Mouse (Mus musculus): ENCODE measurements around the gene Gng2. TPM values are rescaled to one million over a fixed set of nuclear protein-coding genes. Genes with fewer than 3 reads are reported as not detected.

Gene Gng2
- polyA plus RNA-seq (2014; fragmentation: Nextera tagmentation; extraction: Ambion mirVana), result 89.0 and 95.7 TPM in 2 replicates

DNA sequence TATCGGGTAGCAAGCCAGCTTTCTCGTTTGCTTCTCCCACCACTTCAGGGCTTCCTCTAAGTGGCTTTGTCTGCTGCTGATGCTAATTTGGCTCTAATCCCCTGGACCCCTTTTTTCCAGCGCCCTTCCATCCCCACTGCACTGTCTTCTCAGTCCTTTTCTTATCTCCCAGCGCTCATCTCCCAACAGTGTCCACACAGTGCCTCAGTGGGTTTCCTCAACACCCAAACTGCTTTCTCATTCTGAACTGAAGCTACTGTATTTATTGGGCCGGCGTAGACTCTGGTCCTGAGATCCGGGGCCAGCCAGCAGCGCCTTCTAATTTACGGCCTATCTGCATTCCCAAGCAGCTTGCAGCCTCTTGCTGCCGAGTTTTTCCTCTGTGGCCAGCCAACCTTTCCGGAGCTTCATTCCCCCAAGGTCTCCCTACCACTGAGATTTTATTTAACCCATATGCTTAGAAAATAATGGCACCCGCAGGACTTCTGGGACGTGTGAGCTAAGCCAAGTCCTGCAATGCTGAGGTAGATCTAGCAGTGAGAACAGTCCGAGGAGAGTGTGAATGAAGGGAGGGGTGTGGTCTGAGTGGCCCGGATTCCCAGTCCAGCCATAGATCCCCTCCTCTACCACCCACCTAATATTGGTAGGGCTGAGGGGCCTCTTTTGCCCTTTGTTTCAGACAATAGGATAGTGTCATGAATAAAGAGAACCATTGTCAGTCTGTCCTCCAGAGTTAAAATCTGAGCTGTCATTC, at the start of gene Gng2:
Gng2 (minus strand) TSS at position 357 of the 754 bp plus-strand sequence.
- no peaks in the 10 kb centered on the region for H3K36me3 ChIP-seq (ENCODE audit: insufficient read depth)
- WGBS, result 11% methylated on average over 15 of the region's 15 CpGs
- peak within 1 kb of the TSS; percentile 52 for H3K4me3 ChIP-seq (ENCODE audit: low read depth, low read length)
- DNase-seq (no peak), ATAC-seq (ENCODE audit: insufficient read depth) (peak; percentile 48)
- H3K4me1 ChIP-seq (ENCODE audit: insufficient read depth), result peaks cover 15% of the 10 kb centered on the region
- no peaks in the 10 kb centered on the region for H3K27me3 ChIP-seq (ENCODE audit: insufficient read depth, low read length)
- H3K4me2 ChIP-seq, result peak within 1 kb of the TSS; percentile 82
- H3K9me3 ChIP-seq (ENCODE audit: low read depth, low read length), result no peaks in the 10 kb centered on the region
- H3K27ac ChIP-seq (ENCODE audit: low read depth), result peak within 1 kb of the TSS; percentile 94
- H3K9ac ChIP-seq, result peak within 1 kb of the TSS; percentile 76
- no peak for TF ChIP-seq CTCF (IDR thresholded peaks at IDR 0.05; ENCODE audit: low read depth)

DNA sequence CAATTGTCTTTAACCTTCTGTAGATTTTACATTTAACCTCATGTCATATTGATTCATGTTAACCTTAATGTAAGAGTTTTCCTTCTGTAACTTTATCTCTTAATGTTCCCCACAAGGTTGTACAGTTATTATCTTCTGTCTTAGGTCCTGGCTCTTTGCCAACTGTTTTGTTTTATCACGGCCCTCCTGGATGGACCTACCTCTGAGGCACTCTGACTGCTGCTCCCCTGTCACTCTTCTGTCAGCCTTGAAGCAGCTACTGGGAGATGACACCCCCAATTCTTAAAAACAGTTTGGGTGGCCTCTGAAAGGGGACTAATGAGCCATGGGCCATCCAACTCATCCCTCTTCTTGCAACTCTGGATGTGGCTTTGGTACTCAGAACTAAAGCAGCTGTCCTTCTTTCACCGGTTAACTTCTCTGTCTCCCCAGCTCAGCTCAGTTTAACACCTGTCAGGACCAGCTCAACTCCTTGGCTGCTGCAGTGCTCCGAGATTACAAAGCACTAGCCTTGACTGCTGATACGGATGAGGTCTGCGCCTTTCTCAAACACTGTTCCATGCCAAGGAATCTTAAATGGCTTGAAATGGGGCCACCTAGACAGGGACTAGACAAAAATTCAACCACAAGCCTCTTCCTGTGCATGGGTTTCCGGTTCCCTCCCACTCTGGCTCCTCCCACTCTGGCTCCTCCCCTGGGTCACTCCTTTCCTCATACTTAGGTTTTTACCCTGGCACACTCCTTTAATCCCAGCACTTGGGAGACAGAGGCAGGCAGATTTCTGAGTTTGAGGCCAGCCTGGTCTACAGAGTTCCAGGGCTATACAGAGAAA, 47.7 kb upstream of the Gng2 start:
- Histone ChIP-seq H3K9ac (no peak overlapping the region), H3K4me1 (ENCODE audit: insufficient read depth) (no peaks in the 10 kb centered on the region), H3K9me3 (ENCODE audit: low read depth, low read length) (no peaks in the 10 kb centered on the region), H3K27ac (ENCODE audit: low read depth) (no peak overlapping the region), H3K36me3 (ENCODE audit: insufficient read depth) (no peaks in the 10 kb centered on the region), H3K4me2 (no peak overlapping the region), H3K4me3 (ENCODE audit: low read depth, low read length) (no peak overlapping the region), H3K27me3 (ENCODE audit: insufficient read depth, low read length) (no peaks in the 10 kb centered on the region)
- WGBS, result 44% methylated on average over 6 of the region's 6 CpGs
- no peak for TF ChIP-seq CTCF (IDR thresholded peaks at IDR 0.05; ENCODE audit: low read depth)
- DNase-seq, result peak; percentile 10
- peak; percentile 41; the same call in 1 of the 2 replicates for ATAC-seq (ENCODE audit: insufficient read depth)

DNA sequence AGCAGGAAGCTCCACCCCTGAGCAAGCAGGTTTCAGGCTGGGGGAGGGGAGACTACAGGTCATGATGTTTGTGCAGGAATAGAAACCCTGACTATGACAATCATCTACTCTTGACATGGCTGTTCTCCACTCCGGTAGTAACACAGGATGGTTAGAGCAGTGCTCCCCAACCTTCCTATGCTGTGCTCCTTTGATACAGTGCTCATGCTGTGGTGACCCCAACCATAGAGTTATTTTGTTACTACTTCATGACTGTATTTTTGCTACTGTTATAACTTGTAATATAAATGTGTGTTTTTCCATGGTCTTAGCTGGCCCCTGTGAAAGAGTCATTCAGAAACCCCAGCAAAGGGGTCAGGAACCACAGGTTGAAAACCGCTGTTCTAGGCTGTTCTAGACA, 46.5 kb upstream of the Gng2 start:
- DNase-seq (no peak), ATAC-seq (ENCODE audit: insufficient read depth) (no peak)
- no peak overlapping the region for H3K4me2 ChIP-seq
- 92% methylated on average over 2 of the region's 2 CpGs for WGBS
- no peaks in the 10 kb centered on the region for H3K4me1 ChIP-seq (ENCODE audit: insufficient read depth)
- no peaks in the 10 kb centered on the region for H3K27me3 ChIP-seq (ENCODE audit: insufficient read depth, low read length)
- H3K4me3 ChIP-seq (ENCODE audit: low read depth, low read length), result no peak overlapping the region
- no peaks in the 10 kb centered on the region for H3K36me3 ChIP-seq (ENCODE audit: insufficient read depth)
- no peak overlapping the region for H3K27ac ChIP-seq (ENCODE audit: low read depth)
- H3K9ac ChIP-seq, result no peak overlapping the region
- TF ChIP-seq CTCF (IDR thresholded peaks at IDR 0.05; ENCODE audit: low read depth), result no peak
- H3K9me3 ChIP-seq (ENCODE audit: low read depth, low read length), result no peaks in the 10 kb centered on the region

DNA sequence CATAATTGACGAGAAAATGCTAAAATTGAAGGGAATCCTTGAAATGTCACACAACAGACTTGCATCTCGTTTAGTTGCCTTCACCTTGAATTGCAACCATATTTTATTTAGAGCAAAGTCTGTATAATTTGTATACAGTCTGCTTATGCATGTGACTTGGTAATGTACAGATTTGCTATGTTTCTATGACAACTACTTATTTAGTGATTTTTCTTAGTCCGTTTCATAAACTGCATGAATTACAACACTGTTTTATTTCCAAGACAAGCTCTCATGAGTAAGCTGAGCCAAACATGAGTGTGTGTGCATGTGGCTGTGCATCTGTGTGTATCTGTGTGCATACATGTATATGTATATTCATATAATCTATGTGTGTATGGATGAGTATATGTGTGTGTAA, 42.1 kb upstream of the Gng2 start:
- Histone ChIP-seq H3K27ac (ENCODE audit: low read depth) (no peak overlapping the region), H3K9me3 (ENCODE audit: low read depth, low read length) (no peaks in the 10 kb centered on the region; the same call in 1 of the 2 replicates), H3K4me2 (no peak overlapping the region), H3K27me3 (ENCODE audit: insufficient read depth, low read length) (no peaks in the 10 kb centered on the region), H3K9ac (no peak overlapping the region), H3K36me3 (ENCODE audit: insufficient read depth) (no peaks in the 10 kb centered on the region), H3K4me3 (ENCODE audit: low read depth, low read length) (no peak overlapping the region), H3K4me1 (ENCODE audit: insufficient read depth) (no peaks in the 10 kb centered on the region)
- DNase-seq (no peak), ATAC-seq (ENCODE audit: insufficient read depth) (no peak)
- WGBS, result 68% methylated on average over 3 of the region's 3 CpGs
- no peak for TF ChIP-seq CTCF (IDR thresholded peaks at IDR 0.05; ENCODE audit: low read depth)

DNA sequence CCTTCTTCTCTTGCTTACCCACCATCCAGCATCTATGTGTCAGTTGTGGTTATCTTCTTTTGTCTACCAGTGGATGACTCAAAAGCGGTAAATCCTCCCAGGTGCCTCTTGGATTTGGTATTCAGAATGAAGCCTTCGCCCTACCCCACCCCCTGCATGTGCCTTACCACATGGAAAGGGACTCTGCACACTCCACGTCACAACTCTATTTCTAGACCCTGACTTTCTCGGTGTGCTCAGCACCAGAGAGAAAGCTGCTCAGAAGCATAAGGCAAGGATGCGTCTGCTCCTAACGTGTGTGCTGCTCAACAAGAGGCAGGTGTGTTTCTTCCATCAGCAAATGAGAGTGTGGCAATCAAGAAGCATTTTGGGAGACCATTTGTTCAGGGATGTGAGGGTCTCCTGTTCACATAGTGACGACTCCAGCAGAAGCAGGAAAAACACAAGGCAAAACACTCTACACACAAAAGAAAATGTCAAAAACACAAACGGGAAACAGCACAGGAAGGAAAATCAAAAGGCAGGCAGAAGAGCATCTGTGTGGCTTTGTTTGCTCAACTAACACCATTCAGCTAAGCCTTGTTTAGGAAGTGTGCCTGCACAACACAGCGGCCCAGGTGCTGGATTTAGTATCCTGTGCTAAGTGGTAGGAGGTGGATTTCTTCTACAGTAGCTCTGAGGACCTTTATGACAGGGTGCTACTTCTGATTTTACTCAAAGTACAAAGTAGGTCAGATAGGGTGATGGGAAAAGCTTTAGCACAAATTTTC, 35.3 kb upstream of the Gng2 start:
- Histone ChIP-seq H3K9ac (no peak overlapping the region), H3K4me3 (ENCODE audit: low read depth, low read length) (no peak overlapping the region), H3K36me3 (ENCODE audit: insufficient read depth) (no peaks in the 10 kb centered on the region), H3K27me3 (ENCODE audit: insufficient read depth, low read length) (no peaks in the 10 kb centered on the region), H3K4me2 (no peak overlapping the region), H3K27ac (ENCODE audit: low read depth) (no peak overlapping the region), H3K9me3 (ENCODE audit: low read depth, low read length) (no peaks in the 10 kb centered on the region; the same call in 1 of the 2 replicates), H3K4me1 (ENCODE audit: insufficient read depth) (no peaks in the 10 kb centered on the region)
- DNase-seq, result peak; percentile 7
- no peak for ATAC-seq (ENCODE audit: insufficient read depth)
- TF ChIP-seq CTCF (IDR thresholded peaks at IDR 0.05; ENCODE audit: low read depth), result no peak
- WGBS, result 57% methylated on average over 9 of the region's 9 CpGs

DNA sequence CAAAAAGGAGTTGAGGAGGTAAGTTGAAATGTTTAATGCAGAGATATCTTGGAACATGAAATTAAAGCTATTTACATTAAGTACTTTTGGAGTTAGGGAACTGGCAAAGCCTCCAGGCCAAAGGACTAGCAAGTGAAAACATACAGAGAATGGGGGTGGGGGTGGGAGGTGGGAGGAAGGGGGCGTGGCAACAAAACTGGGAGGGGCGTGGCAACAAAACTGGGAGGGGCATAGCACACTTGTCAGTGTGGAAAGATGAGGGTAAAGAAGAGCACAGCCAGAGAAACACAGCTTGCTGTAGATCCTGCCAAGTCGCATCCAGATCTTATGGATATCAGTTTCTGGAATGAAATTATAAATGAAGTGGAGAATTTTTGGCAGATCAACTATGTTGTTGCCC, 30.0 kb upstream of the Gng2 start:
- Histone ChIP-seq H3K4me2 (no peak overlapping the region), H3K4me3 (ENCODE audit: low read depth, low read length) (no peak overlapping the region), H3K27me3 (ENCODE audit: insufficient read depth, low read length) (no peaks in the 10 kb centered on the region), H3K4me1 (ENCODE audit: insufficient read depth) (no peaks in the 10 kb centered on the region), H3K9ac (no peak overlapping the region), H3K9me3 (ENCODE audit: low read depth, low read length) (no peaks in the 10 kb centered on the region), H3K36me3 (ENCODE audit: insufficient read depth) (no peaks in the 10 kb centered on the region), H3K27ac (ENCODE audit: low read depth) (no peak overlapping the region)
- no peak for TF ChIP-seq CTCF (IDR thresholded peaks at IDR 0.05; ENCODE audit: low read depth)
- WGBS, result 59% methylated on average over 3 of the region's 3 CpGs
- DNase-seq, result no peak
- no peak for ATAC-seq (ENCODE audit: insufficient read depth)

Measured in lung, embryonic 14.5 days (tissue).